Mouse (Mus musculus) hindbrain, embryonic 14.5 days (tissue): ENCODE results near the gene Exosc9. TPM values are rescaled to one million over a fixed set of nuclear protein-coding genes. Genes with fewer than 3 reads are reported as not detected.

Source experiments
- ATAC-seq: fragments of 200-750 bp; cut with Nextera tagmentation; 2 replicates; pipeline ENCODE4 v1.8.0; 2017; ENCODE audit warnings: moderate number of reproducible peaks, mild to moderate bottlenecking, moderate TSS enrichment, moderate library complexity; ENCODE audit not compliant: low FRiP score
- DNase-seq: peaks from one replicate; pipeline ENCODE4 v3.0.0-alpha.2; 2015; ENCODE audit warnings: low spot score
- H3K27ac ChIP-seq: fragments of 300-500 bp; sonication (generic); 2 replicates; pipeline ENCODE4 v1.5.1; 2014; ENCODE audit warnings: mild to moderate bottlenecking, moderate library complexity
- H3K27me3 ChIP-seq: fragments of 300-500 bp; sonication (generic); 2 replicates; pipeline ENCODE4 v1.6.1; 2014; ENCODE audit warnings: mild to moderate bottlenecking, low read length, mixed read lengths; ENCODE audit not compliant: control insufficient read depth, insufficient read depth
- H3K36me3 ChIP-seq: fragments of 300-500 bp; sonication (generic); replicated peaks from 2 replicates; pipeline ENCODE4 v1.6.1; 2014; ENCODE audit not compliant: control insufficient read depth, insufficient read depth
- H3K4me1 ChIP-seq: fragments of 300-500 bp; sonication (generic); replicated peaks from 2 replicates; pipeline ENCODE4 v1.6.1; 2014; ENCODE audit warnings: antibody characterized with exemption, low read length, mixed read lengths; ENCODE audit not compliant: control insufficient read depth, insufficient read depth
- H3K4me2 ChIP-seq: fragments of 300-500 bp; sonication (generic); replicated peaks from 2 replicates; pipeline ENCODE4 v1.6.1; 2014; ENCODE audit warnings: mild to moderate bottlenecking, moderate library complexity
- H3K4me3 ChIP-seq: fragments of 300-500 bp; sonication (generic); replicated peaks from 2 replicates; pipeline ENCODE4 v1.5.1; 2014; ENCODE audit warnings: mild to moderate bottlenecking, low read length
- H3K9ac ChIP-seq: fragments of 300-500 bp; sonication (generic); 2 replicates; pipeline ENCODE4 v1.6.1; 2014
- H3K9me3 ChIP-seq: fragments of 300-500 bp; sonication (generic); 2 replicates; pipeline ENCODE4 v1.6.1; 2016; ENCODE audit warnings: low read length; ENCODE audit not compliant: control insufficient read depth
- WGBS: fragments of 180-500 bp; shearing (Covaris S2); extraction: QIAGEN DNeasy Blood & Tissue Kit; methylation state at CpG from one replicate; pipeline ENCODE4 v1.1.7; 2014; 5-methylcytosine and 5-hydroxymethylcytosine counted together
- polyA plus RNA-seq: library from polyadenylated mRNA; unstranded; fragments of >200 nt; fragmentation: Nextera tagmentation; extraction: Ambion mirVana; gene quantifications from 2 replicates; pipeline ENCODE4 v1.2.1, GENCODE M21; 2014

Gene Exosc9
- polyA plus RNA-seq, result 74.5 and 77.9 TPM in 2 replicates

DNA sequence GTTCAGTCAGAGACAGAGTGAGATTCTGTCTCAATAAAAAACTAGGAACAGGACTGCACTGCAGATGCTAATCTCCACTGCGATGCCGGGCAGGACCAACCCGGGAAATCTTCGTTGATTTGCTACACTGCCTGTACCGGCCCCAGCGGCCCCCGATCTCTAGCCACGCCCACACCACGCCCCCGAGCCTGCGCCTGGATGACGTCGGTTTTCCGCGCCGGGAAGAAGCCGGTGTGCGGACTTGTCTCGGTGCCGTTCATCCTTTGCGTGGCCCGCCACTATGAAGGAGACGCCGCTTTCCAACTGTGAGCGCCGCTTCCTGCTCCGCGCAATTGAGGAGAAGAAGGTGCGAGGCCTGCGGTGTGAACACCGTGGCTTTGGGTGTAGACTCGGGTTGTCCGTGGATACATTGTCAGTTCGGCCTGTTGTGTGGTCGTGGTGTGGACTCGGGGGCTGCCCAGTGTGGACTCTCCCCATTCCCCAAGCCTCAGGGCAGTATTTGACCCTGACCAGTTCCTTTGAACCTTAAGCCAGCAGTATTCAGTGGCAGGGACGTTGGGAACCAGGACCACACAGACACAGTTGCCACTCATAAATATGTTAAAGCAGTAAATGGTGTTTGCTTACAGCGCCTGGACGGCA, at the start of gene Exosc9:
TSS of gene Exosc9 (plus strand) at position 201 of the 642 bp plus-strand sequence.
- Histone ChIP-seq H3K4me1 (peaks cover 15% of the 10 kb centered on the region), H3K9me3 (no peaks in the 10 kb centered on the region), H3K27ac (peak within 1 kb of the TSS; percentile 81), H3K4me2 (peak within 1 kb of the TSS; percentile 81), H3K36me3 (peaks cover 31% of the 10 kb centered on the region), H3K27me3 (no peaks in the 10 kb centered on the region), H3K9ac (peak within 1 kb of the TSS; percentile 88), H3K4me3 (peak within 1 kb of the TSS; percentile 97)
- DNase-seq (peak; percentile 97), ATAC-seq (peak; percentile 97)
- WGBS, result under 1% methylated on average over 39 of the region's 39 CpGs

DNA sequence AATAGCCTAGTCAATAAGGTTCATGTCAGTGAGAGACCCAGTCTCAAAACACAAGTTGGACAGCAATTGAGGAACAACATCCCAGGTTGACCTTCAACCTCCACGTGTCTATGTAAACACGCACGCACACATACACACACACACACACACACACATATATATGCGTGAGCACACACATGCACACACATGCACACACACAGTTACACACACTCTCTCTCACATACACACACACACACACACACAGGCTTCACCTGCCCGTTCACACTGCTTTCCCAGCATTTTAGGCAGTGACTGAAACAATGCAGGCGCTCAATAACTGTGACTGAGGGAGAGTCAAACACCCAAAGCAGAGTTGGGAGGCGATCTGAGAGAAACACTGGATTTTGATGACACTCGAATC, 47.1 kb upstream of the Exosc9 start:
- Histone ChIP-seq H3K9ac (no peak overlapping the region), H3K9me3 (no peaks in the 10 kb centered on the region), H3K36me3 (no peaks in the 10 kb centered on the region), H3K27ac (no peak overlapping the region), H3K4me2 (no peak overlapping the region), H3K4me3 (no peak overlapping the region), H3K4me1 (no peaks in the 10 kb centered on the region), H3K27me3 (no peaks in the 10 kb centered on the region)
- 83% methylated on average over 8 of the region's 8 CpGs for WGBS
- DNase-seq, result no peak
- ATAC-seq, result no peak

DNA sequence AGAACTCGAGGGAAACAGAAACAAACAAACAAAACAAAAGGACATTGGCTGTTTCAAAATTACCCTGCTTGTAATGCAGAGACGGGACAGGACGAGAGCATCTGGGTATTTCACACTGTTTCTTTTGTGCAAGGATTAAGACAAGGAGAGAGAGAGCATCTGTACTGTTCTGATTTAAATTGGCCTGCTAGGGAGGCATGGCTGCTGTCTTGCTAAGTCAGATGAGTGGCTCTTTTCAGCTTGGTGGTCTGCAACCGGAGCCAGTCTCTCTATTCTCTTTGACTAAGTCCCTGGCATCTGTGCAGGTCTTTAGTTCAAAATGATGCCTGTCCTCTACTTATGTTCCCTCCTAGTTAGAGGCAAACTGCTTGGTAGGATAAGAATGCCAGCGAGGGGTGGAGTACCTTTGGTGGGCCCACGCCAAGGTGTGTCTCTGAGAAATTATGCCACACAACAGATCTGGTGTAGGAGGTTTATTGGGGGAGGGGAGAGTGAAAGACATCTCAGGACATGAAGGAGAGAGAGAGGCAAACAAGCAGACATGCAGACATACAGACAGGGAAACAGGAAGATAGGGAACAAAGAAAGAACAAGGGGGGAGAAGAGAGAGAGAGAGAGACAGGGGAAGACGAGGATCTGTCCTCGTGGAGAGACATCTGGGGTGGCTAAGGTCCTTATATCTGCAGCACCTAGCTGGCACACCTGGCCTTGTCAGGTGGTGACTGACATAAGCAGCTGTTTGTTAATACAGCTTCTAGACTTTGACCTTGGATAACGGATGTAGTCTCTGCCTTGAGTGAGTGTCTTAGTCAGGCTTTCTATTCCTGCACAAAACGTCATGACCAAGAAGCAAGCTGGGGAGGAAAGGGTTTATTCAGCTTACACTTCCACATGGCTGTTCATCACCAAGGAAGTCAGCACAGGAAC, 46.3 kb upstream of the Exosc9 start:
- H3K4me2 ChIP-seq, result no peak overlapping the region
- H3K27me3 ChIP-seq, result no peaks in the 10 kb centered on the region
- H3K9ac ChIP-seq, result no peak overlapping the region
- no peaks in the 10 kb centered on the region for H3K4me1 ChIP-seq
- no peaks in the 10 kb centered on the region for H3K36me3 ChIP-seq
- WGBS, result 56% methylated on average over 10 of the region's 10 CpGs
- H3K4me3 ChIP-seq, result no peak overlapping the region
- DNase-seq (no peak), ATAC-seq (no peak)
- H3K27ac ChIP-seq, result no peak overlapping the region
- no peaks in the 10 kb centered on the region for H3K9me3 ChIP-seq

DNA sequence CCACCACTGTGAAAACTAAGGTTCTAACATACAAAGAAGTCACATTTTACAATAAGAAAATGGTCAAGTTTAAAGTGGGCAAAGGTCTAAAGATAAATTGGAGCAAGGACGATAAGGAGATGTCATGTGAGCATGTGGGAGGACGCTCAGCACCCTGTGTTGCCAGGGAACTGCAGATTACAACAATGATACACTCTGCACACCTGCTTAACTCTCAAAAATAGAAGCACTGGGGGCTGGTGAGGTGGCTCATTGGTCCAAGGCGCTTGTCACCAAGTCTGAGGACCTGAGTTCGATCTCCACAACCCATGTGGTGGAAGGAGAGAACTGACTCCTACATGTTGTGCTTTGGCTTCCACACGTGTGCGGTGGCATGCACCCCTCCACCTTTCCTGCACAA, 40.9 kb upstream of the Exosc9 start:
- Histone ChIP-seq H3K4me2 (no peak overlapping the region), H3K36me3 (no peaks in the 10 kb centered on the region), H3K27ac (no peak overlapping the region), H3K27me3 (no peaks in the 10 kb centered on the region), H3K9me3 (no peaks in the 10 kb centered on the region), H3K9ac (no peak overlapping the region), H3K4me1 (no peaks in the 10 kb centered on the region), H3K4me3 (no peak overlapping the region)
- no peak for DNase-seq
- WGBS, result 88% methylated on average over 6 of the region's 6 CpGs
- no peak for ATAC-seq

DNA sequence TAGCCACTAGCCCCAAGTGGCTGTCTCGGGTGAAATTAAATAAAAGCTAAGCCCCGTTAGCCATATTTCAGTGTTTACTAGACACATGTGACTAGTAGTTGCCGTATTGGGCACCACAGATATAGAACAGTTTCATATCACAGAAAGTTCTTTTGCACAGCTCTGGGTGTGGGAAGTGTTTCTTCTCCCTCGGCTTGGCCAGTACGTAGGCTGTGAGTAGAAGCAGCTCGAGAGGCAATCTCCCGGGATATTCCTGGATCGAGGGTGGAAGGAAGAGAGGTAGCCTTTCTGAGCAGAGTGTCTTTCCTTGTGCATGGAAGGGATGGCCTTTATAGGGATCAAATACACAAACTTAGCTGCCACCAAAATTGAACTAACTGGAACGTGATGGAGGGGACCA, 36.2 kb upstream of the Exosc9 start:
- H3K4me1 ChIP-seq, result peaks cover 3% of the 10 kb centered on the region; the same call in 1 of the 2 replicates
- WGBS, result 89% methylated on average over 9 of the region's 9 CpGs
- no peaks in the 10 kb centered on the region for H3K9me3 ChIP-seq
- H3K4me3 ChIP-seq, result no peak overlapping the region
- H3K27me3 ChIP-seq, result peaks cover 12% of the 10 kb centered on the region
- no peak overlapping the region for H3K4me2 ChIP-seq
- no peaks in the 10 kb centered on the region for H3K36me3 ChIP-seq
- H3K27ac ChIP-seq, result no peak overlapping the region
- ATAC-seq (no peak), DNase-seq (no peak)
- no peak overlapping the region for H3K9ac ChIP-seq

DNA sequence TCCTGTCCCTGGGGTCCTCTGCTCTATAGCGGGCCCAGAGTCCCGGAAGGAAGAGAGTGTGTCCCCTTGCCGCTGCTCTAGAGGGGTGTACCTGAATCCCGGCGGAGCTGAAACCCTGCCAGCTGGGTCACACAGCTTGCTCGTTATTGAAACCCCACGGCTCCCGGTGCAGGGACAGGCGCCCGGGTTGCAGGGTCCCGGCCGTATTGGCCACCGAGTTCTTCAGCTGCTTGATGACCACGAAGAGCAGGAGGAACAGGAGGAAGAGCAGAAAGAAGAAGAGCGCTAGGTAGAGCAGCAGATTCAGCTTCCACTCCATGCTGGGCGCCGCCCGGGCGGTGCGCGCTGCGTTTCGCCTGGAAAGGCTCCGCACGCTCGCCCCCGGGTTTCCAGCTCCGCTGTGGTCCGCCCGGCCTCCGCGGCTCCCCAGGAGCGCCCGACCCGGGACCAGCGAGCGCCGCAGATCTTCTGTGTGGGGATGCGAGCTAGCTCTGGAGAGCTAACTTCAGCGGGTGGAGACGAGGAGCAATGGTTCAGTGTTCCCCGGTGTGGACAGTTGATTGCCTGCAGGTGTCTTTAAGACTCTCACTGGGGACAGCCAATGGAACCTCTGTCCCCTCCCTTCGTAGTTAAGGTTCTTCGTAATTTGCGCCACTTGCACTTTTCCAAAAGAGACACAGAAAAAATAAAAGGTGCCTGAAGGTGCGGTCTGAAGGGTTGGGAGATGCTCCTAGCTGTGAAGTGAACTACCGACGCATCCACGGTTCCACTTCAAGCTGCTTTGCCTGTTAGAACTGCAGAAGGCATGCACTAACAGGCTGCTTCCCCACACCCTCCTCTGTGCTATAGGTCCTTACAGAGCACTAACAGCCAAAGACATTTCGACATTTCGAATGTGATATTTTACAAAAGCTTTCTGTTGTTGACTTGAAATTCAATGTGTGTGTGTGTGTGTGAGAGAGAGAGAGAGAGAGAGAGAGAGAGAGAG, 31.0 kb upstream of the Exosc9 start, which contains the start of gene Gm11549:
TSS of gene Gm11549 (minus strand) at position 741 of the 988 bp plus-strand sequence.
- H3K4me1 ChIP-seq, result peaks cover 3% of the 10 kb centered on the region; the same call in 1 of the 2 replicates
- peak within 1 kb of the TSS; percentile 47 for H3K4me3 ChIP-seq
- H3K9ac ChIP-seq, result peak within 1 kb of the TSS; percentile 57
- WGBS, result under 1% methylated on average over 51 of the region's 51 CpGs
- peak within 1 kb of the TSS; percentile 93 for H3K4me2 ChIP-seq
- no peak within 1 kb of the TSS for H3K27ac ChIP-seq
- no peaks in the 10 kb centered on the region for H3K9me3 ChIP-seq
- no peaks in the 10 kb centered on the region for H3K36me3 ChIP-seq
- ATAC-seq (peak; percentile 59), DNase-seq (peak; percentile 41)
- H3K27me3 ChIP-seq, result peaks cover 22% of the 10 kb centered on the region

DNA sequence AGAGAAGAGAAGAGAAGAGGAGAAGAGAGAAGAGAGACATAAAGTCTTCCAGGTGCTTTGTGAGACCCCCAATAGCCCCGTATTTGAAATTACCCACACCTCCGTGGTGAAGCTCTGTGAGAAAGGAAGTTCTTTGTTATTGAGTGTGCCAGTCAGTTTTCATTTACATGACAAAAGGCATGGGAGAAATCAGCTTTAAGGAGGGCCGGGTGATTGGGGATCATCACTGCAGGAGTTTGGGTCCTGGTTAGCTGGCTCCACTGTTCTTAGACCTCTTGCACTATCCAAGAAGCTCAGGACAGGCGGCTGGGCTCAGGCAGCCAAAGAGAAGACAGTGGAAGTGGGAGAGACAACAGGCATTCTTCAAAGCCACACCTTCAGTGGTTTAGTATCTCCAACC, 30.3 kb upstream of the Exosc9 start:
- no peak for DNase-seq
- 2% methylated on average over 4 of the region's 4 CpGs for WGBS

DNA sequence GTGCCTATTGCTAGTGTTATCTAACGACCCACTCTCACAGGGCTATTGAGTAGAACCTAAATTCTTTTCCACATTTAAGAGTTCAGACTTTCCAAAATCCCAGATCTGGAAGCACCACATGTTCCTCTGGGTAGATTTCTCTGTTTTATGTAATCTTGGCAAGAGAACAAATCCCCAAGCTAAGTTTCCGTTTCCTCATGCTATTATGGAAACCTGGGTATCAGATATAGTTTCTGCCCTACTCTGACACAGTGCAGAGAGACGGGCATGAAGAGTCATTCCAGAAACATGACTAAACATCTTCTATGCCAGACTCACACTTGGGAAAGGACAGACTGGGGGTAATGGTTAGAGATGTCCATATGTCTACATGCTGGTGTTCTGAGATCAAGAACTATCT, 27.9 kb upstream of the Exosc9 start:
- peaks cover 3% of the 10 kb centered on the region; the same call in 1 of the 2 replicates for H3K4me1 ChIP-seq
- no peak overlapping the region for H3K9ac ChIP-seq
- 84% methylated on average over 3 of the region's 3 CpGs for WGBS
- no peaks in the 10 kb centered on the region for H3K9me3 ChIP-seq
- ATAC-seq (no peak), DNase-seq (no peak)
- no peak overlapping the region for H3K27ac ChIP-seq
- peaks cover 22% of the 10 kb centered on the region for H3K27me3 ChIP-seq
- no peak overlapping the region for H3K4me3 ChIP-seq
- H3K4me2 ChIP-seq, result no peak overlapping the region
- H3K36me3 ChIP-seq, result no peaks in the 10 kb centered on the region

More for the DNA sequence above, 30.3 kb upstream of the Exosc9 start:
- Histone ChIP-seq H3K27me3 (peaks cover 22% of the 10 kb centered on the region), H3K9me3 (no peaks in the 10 kb centered on the region), H3K4me2 (peak overlapping the region; percentile 93; the same call in 1 of the 2 replicates), H3K4me3 (no peak overlapping the region), H3K27ac (no peak overlapping the region), H3K9ac (no peak overlapping the region), H3K4me1 (peaks cover 3% of the 10 kb centered on the region; the same call in 1 of the 2 replicates), H3K36me3 (no peaks in the 10 kb centered on the region)
- no peak for ATAC-seq
